Mouse (Mus musculus) hindbrain, embryonic 10.5 days (tissue): ENCODE results near the gene Zfp784. TPM values are rescaled to one million over a fixed set of nuclear protein-coding genes. Genes with fewer than 3 reads are reported as not detected.

Source experiments
- DNase-seq: peaks from one replicate; pipeline ENCODE4 v3.0.0-alpha.2; 2017; ENCODE audit warnings: low spot score
- H3K27ac ChIP-seq: fragments of 300-500 bp; sonication (generic); 2 replicates; pipeline ENCODE4 v1.5.1; 2016; ENCODE audit warnings: mild to moderate bottlenecking, moderate library complexity
- H3K27me3 ChIP-seq: fragments of 300-500 bp; sonication (generic); 2 replicates; pipeline ENCODE4 v1.6.1; 2016; ENCODE audit warnings: mild to moderate bottlenecking; ENCODE audit not compliant: poor library complexity, insufficient read depth, severe bottlenecking
- H3K36me3 ChIP-seq: fragments of 300-500 bp; sonication (generic); 2 replicates; pipeline ENCODE4 v1.6.1; 2016; ENCODE audit warnings: mild to moderate bottlenecking, moderate library complexity
- H3K4me1 ChIP-seq: fragments of 300-500 bp; sonication (generic); replicated peaks from 2 replicates; pipeline ENCODE4 v1.6.1; 2016; ENCODE audit warnings: mild to moderate bottlenecking
- H3K4me3 ChIP-seq: fragments of 300-500 bp; sonication (generic); 2 replicates; pipeline ENCODE4 v1.5.1; 2016; ENCODE audit warnings: mild to moderate bottlenecking, moderate library complexity
- H3K9me3 ChIP-seq: fragments of 300-500 bp; sonication (generic); 2 replicates; pipeline ENCODE4 v1.6.1; 2016; ENCODE audit warnings: mild to moderate bottlenecking, moderate library complexity
- WGBS: fragments of 180-500 bp; shearing (Covaris S2); methylation state at CpG from one replicate; pipeline ENCODE4 v1.1.7; 2016; 5-methylcytosine and 5-hydroxymethylcytosine counted together
- polyA plus RNA-seq: library from polyadenylated mRNA; unstranded; fragments of >200 nt; fragmentation: Nextera tagmentation; extraction: Ambion mirVana; gene quantifications from 2 replicates; pipeline ENCODE4 v1.2.1, GENCODE M21; 2016

Gene Zfp784
- polyA plus RNA-seq, 1 experiment from 2014 or later = 3.9 TPM

DNA sequence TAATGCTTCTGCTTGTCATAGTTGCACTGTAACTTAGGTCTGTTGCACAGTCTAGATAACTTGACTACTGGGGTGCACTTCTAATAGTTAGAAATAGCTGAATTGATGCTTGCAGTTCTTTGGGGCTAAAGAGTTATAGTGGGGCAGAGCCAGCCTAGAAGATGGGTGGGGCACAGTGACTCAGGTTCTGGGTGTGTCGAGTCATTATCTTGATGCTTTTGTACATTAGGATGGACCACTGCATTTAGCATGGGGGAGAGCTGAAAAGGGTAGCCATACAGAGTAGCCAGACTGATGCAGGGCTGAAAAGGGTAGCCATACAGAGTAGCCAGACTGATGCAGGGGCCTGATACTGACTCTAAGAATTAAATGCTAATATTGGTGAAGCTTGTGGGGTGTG, 35.3 kb upstream of the Zfp784 start:
- Histone ChIP-seq H3K36me3 (peaks cover 98% of the 10 kb centered on the region), H3K27me3 (no peaks in the 10 kb centered on the region), H3K27ac (no peak overlapping the region), H3K4me1 (no peaks in the 10 kb centered on the region), H3K4me3 (no peak overlapping the region), H3K9me3 (no peaks in the 10 kb centered on the region)
- WGBS = 87% methylated on average over 1 of the region's 1 CpGs
- no peak for DNase-seq

DNA sequence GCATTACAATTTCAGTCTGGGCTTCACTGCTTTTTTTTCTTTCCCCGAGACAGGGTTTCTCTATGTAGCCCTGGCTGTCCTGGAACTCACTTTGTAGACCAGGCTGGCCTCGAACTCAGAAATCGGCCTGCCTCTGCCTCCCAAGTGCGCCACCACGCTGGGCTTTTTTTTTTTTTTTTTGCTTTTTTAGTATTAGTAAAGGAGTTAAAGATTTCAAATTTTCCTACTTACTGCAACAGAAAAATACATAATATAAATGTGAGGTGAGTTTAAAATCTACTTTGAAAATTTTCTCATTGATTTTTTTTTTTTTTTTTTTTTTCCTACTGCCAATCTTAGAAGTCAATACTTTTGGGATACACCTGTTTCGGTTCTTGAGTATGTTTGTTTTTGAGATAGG, 26.6 kb upstream of the Zfp784 start:
- Histone ChIP-seq H3K27ac (no peak overlapping the region), H3K9me3 (no peaks in the 10 kb centered on the region), H3K36me3 (peaks cover 56% of the 10 kb centered on the region), H3K4me1 (peaks cover 36% of the 10 kb centered on the region), H3K27me3 (no peaks in the 10 kb centered on the region), H3K4me3 (no peak overlapping the region)
- 94% methylated on average over 6 of the region's 6 CpGs for WGBS
- DNase-seq = no peak

DNA sequence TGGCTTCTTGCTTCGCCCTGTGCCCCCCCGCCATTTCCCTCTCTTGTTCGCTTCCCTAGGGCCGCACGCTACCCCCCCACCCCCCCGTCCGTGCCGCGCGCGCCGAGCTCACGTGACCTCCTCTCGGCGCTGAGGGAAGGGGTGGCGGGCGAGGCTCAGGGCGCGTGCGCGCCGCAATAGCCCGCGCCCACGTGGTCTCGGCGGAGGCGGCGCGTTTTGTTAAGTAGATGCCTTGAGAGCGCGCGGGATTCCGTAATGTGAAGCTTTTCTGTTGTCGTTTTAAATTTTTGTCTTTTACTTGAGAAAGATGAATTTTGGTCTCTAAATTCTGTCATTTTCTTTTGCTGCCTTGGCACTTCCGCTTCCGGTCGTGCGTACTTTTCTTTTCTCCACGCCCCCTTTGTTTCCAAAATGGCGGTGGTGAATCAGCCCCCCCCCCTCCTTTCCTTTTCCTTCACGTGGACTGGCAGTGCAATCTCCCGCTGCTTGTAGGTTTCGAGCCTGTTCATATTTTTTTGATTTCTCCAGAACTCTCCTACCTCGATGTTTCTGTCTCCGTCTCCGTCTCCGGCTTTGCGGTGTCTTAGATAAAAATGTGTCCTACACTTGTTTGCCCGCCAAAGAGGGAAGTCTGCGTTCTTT, 24.2 kb upstream of the Zfp784 start:
- Histone ChIP-seq H3K4me3 (peak overlapping the region; percentile 79), H3K27me3 (peaks cover 18% of the 10 kb centered on the region), H3K36me3 (peaks cover 32% of the 10 kb centered on the region), H3K9me3 (no peaks in the 10 kb centered on the region), H3K27ac (peak overlapping the region; percentile 97), H3K4me1 (peaks cover 43% of the 10 kb centered on the region)
- under 1% methylated on average over 51 of the region's 51 CpGs for WGBS
- peak; percentile 83 for DNase-seq

DNA sequence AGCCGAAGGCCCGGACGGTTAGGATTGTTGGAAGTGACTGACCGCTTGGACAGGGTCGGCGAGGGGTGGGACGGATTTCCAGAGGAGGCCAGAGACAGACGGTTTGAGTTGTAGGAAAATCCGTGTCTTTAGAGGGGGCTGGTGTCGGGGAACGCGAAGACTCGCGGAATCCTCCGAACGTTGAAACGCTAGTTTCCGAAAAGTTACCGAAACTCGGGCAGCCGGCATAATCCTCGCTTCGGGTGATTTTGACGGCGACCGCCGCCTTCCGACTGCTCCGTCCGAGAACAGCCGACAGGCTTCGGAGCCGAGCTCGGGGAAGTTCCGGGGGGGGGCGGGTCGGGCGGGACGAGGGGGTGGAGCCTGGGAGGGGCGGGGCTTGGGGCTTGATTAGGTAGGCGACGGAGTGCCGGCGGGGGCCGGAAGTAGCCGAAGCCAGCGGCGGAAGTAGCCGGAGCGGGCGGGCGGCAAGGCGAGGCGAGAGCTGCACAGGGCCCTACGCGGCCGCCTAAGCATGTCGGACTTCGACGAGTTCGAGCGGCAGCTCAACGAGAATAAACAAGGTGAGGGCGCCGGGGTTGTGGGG, 23.6 kb upstream of the Zfp784 start, which contains the start of gene U2af2:
TSS of gene U2af2 (plus strand) at position 370 of the 586 bp plus-strand sequence.
- peak; percentile 96 for DNase-seq

DNA sequence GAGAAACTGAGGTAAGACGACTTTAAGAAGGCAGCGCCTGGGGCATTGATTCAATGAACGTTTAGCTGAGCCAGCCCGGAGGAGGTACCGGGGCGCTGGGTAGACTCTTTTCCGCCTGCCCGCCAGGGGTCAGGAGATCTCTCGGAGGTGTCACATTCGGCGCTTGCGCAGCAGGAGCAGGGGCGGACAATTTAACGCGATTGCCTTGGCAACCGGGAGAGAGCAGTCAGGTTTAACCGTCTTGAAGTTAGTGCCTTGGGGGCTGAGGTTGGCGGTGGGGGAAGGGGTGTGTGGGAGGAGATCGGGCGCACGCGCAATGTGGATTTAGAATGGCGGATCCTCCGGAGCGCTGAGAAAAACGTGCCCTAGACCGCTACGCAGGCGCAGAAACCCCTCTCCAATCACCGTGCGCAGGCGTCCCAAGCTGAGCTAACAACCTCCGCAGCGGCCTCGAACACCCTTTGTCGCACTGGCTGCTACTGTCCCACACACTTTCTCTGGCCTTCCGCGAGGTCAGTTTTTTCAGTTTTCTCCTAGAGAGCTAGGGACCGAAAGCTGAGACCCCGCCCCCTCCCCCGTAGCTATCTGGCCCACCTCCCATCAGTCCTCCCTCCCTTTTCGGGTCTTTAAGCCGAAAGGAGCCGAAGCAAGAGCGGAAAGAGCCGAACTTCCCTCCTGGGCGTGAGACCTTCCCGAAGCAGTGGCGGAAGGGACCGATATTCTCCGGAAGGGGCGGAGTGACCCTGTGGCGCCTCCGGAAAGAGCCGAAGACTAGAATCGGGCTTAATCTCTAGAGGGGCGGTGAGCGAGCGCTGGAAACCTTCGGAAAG, 22.9 kb upstream of the Zfp784 start:
- Histone ChIP-seq H3K36me3 (peaks cover 19% of the 10 kb centered on the region), H3K27ac (peak overlapping the region; percentile 97), H3K4me1 (peaks cover 54% of the 10 kb centered on the region), H3K27me3 (peaks cover 31% of the 10 kb centered on the region), H3K9me3 (no peaks in the 10 kb centered on the region), H3K4me3 (peak overlapping the region; percentile 79)
- peak; percentile 99 for DNase-seq
- WGBS = under 1% methylated on average over 60 of the region's 60 CpGs

More for the DNA sequence above, 23.6 kb upstream of the Zfp784 start, which contains the start of gene U2af2:
- Histone ChIP-seq H3K27ac (peak within 1 kb of the TSS; percentile 97), H3K27me3 (peaks cover 24% of the 10 kb centered on the region), H3K4me3 (peak within 1 kb of the TSS; percentile 79), H3K36me3 (peaks cover 26% of the 10 kb centered on the region), H3K4me1 (peaks cover 50% of the 10 kb centered on the region), H3K9me3 (no peaks in the 10 kb centered on the region)
- WGBS = under 1% methylated on average over 64 of the region's 65 CpGs

DNA sequence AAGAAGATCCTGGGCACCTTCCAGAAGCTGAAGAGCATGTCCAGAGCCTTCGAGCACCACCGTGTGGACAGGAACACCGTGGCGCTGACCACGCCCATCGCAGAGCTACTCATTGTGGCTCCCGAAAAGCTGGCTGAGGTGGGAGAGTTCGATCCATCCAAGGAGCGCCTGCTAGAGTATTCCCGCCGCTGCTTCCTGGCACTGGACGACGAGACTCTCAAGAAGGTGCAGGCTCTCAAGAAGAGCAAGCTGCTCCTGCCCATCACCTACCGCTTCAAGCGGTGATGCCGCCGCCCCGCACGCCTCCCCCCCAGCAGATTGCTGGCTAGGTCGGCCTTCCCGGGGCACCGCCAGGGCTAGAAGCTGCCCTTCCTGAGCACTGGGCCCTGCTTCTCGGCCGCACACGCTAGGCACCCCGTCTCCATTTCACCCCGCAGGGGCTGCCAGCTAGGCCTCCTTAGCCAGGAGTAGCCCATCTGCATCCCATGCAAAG, 22.0 kb upstream of the Zfp784 start:
- peaks cover 45% of the 10 kb centered on the region for H3K4me1 ChIP-seq
- H3K4me3 ChIP-seq = peak overlapping the region; percentile 79
- H3K27ac ChIP-seq = peak overlapping the region; percentile 97
- peaks cover 40% of the 10 kb centered on the region for H3K27me3 ChIP-seq
- DNase-seq = peak; percentile 78
- 4% methylated on average over 27 of the region's 27 CpGs for WGBS
- peaks cover 10% of the 10 kb centered on the region; the same call in 1 of the 2 replicates for H3K36me3 ChIP-seq
- H3K9me3 ChIP-seq = no peaks in the 10 kb centered on the region

DNA sequence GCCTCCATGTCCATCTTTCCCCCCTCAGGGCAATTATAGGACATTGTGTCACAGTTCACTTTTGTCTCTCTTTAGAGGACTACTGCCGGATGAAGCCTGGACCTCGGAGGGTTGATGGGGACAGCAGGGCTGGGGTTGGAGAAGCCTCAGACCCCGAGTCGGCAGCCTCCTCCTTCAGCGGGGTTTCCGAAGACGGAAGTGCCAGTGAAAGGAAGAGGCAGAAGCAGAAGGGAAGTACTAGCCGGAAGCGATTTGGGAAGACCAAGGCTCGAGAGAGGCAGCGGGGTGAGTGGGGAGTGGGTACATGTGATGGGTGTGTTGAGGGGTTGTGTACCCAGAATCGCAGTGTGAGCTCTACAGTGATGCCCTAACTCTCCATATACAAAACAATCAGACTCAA, 21.2 kb upstream of the Zfp784 start:
- Histone ChIP-seq H3K27ac (peak overlapping the region; percentile 97; the same call in 1 of the 2 replicates), H3K4me3 (no peak overlapping the region; the same call in 1 of the 2 replicates), H3K4me1 (peaks cover 45% of the 10 kb centered on the region), H3K36me3 (peaks cover 7% of the 10 kb centered on the region; the same call in 1 of the 2 replicates), H3K9me3 (no peaks in the 10 kb centered on the region), H3K27me3 (peaks cover 48% of the 10 kb centered on the region)
- WGBS = 90% methylated on average over 12 of the region's 12 CpGs
- DNase-seq = no peak

DNA sequence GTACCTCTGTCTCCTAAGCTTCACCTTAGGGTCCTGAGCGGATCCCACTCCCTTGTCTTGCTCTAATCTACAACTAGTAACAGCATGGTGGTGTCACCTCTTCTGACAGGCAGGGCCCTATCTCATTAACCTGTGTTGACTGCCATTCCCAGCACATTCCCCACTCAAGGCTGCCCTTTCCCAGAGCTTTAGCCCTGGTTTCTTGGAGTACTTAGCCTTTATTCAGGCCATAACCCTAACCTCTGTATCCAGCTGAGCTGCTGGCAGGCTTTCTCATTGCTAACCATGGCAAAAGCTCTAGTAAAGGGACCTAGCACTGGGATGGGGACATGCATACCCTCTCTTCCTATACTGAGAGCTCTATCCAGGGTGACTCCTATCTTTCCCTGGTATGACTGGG, 20.4 kb upstream of the Zfp784 start:
- Histone ChIP-seq H3K4me1 (peaks cover 45% of the 10 kb centered on the region), H3K4me3 (no peak overlapping the region), H3K36me3 (no peaks in the 10 kb centered on the region; the same call in 1 of the 2 replicates), H3K27me3 (peaks cover 56% of the 10 kb centered on the region), H3K27ac (no peak overlapping the region), H3K9me3 (no peaks in the 10 kb centered on the region)
- 89% methylated on average over 1 of the region's 1 CpGs for WGBS
- no peak for DNase-seq

DNA sequence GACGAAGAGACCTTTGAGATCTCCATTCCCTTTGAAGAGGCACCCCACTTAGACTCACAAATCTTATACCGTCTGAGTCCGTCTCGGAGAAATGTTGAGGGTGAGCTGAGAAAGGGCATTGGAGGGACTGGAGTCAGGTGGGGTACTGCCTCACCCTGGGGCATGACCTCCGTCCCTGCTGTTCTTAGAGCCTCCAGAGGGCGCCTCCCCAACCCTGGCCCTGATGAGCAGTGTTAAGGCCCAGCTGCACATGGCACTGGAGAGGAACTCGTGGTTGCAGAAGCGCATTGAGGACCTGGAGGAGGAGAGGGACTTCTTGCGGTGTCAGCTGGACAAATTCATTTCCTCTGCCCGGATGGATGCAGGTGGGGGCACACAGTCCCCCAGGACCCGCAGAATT, 19.6 kb upstream of the Zfp784 start:
- DNase-seq = peak; percentile 12
- Histone ChIP-seq H3K27me3 (peaks cover 64% of the 10 kb centered on the region), H3K4me3 (peak overlapping the region; percentile 3), H3K9me3 (no peaks in the 10 kb centered on the region), H3K4me1 (peaks cover 49% of the 10 kb centered on the region), H3K27ac (no peak overlapping the region), H3K36me3 (no peaks in the 10 kb centered on the region)
- 30% methylated on average over 11 of the region's 11 CpGs for WGBS

DNA sequence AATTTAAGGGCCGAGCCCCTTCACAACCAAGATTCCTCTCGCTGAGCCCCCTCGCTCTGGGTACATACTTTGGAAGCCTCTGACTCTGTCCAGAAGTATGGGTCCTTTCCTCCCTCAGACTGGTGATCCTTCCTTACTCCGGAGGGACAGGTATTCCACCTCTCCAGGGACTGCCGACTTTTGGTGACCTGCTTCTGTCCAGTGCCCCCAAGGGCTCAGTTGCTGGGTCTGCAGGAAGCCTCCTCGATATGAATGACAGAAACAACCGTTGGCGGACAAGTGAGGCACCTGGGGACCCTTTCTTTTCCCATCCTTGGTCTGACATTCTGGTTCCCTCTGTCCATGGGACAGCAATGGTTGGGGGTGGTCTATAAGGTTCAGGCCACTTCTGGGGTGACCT, 19.1 kb upstream of the Zfp784 start:
- WGBS = 38% methylated on average over 8 of the region's 8 CpGs
- H3K9me3 ChIP-seq = no peaks in the 10 kb centered on the region
- H3K4me3 ChIP-seq = peak overlapping the region; percentile 56
- no peak overlapping the region for H3K27ac ChIP-seq
- H3K4me1 ChIP-seq = peaks cover 53% of the 10 kb centered on the region
- no peak for DNase-seq
- no peaks in the 10 kb centered on the region for H3K36me3 ChIP-seq
- peaks cover 69% of the 10 kb centered on the region for H3K27me3 ChIP-seq

DNA sequence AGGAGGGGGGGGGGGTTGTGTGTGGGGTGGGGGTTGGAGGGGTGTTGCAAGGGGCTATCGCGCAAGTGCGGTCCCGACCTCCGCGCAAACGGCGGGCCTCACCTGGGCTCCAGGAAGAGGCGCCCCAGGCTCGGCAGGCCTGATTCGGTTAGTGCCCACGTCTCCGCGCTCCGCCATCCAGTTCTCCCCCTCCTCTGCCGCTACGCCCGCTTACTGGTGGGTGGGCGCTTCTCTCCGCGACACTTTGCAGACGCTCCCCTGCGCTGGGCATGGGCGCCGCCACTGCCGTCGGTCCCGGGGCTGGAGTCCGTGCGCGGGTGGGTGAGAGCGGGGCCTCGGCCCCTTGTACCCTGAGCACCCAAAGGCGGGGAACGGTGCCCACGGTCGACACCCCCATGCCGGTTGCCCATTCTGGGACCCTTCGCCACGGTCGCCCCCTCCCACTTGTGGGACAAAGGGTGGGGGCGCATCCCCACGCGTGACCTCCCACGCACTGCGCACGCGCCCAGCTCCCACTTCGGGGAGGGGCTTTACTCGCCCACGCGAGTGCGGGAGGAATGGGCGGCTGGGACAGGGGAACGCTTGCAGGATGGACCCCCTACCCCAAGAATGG, 18.5 kb upstream of the Zfp784 start:
- DNase-seq = peak; percentile 33
- Histone ChIP-seq H3K4me1 (peaks cover 59% of the 10 kb centered on the region), H3K4me3 (peak overlapping the region; percentile 56), H3K9me3 (no peaks in the 10 kb centered on the region), H3K27ac (peak overlapping the region; percentile 78), H3K36me3 (no peaks in the 10 kb centered on the region), H3K27me3 (peaks cover 75% of the 10 kb centered on the region)
- 3% methylated on average over 55 of the region's 55 CpGs for WGBS

DNA sequence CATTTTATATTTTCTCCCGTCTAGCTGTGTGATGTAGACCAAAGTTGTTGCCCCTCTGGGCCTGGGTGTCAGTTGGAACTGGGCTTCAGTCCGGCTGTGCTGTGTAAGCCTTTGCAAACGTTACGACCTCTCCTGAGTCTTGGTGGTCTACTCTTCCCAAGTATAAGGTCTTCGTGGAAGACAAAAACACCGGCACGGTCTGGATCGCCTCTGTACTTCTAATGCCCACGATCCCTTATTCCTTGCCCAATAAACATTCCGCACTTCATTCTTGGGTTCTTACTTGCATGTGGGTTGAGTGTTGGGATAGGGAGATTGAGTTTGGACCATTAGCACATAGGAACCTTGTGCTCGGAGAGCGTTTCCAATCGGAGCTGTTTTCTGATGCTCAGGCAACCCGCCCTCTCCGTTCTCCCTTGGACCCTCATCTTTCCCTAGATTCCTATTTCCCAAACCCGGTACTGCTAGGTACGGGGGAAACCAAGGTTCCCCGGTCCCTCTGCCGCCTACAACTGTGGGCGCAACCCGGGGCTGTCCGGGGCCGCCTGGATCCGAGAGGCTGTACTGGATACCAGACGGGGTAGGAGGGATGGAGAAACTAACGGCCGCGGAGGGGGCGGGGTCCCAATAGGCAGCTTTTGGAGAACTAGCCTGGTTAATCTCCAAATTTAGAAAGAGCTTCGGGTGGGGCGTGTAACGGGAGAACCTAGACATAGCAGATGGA, 15.4 kb upstream of the Zfp784 start:
- H3K4me1 ChIP-seq = peaks cover 59% of the 10 kb centered on the region

More for the DNA sequence above, 15.4 kb upstream of the Zfp784 start:
- Histone ChIP-seq H3K27me3 (peaks cover 78% of the 10 kb centered on the region), H3K4me3 (peak overlapping the region; percentile 87), H3K27ac (peak overlapping the region; percentile 66; the same call in 1 of the 2 replicates), H3K9me3 (0 out of 2 replicates have a peak, but pooled peaks cover 4% of the 10 kb centered on the region), H3K36me3 (no peaks in the 10 kb centered on the region)
- 10% methylated on average over 32 of the region's 32 CpGs for WGBS
- no peak for DNase-seq
